Mouse (Mus musculus) gonadal fat pad, adult 2 months (tissue): ENCODE results near the gene Nek3. TPM values are rescaled to one million over a fixed set of nuclear protein-coding genes. Genes with fewer than 3 reads are reported as not detected.
"Not testable (repeated sequence)": the region's sequence is repeated elsewhere in the genome, so short reads cannot be mapped to it uniquely, and the experiment has no call there.

Experiments used
- DNase-seq: peaks from one replicate; pipeline ENCODE4 v3.0.0-alpha.2; 2012; ENCODE audit warnings: low read depth
- polyA plus RNA-seq: library from polyadenylated mRNA; depleted of rRNA; stranded (reverse); fragments of >200 nt; gene quantifications from 2 replicates; pipeline ENCODE4 v1.2.3, GENCODE M21; 2012; rRNA removed

Gene Nek3
- polyA plus RNA-seq, 1 experiment = 1.1 TPM

- DNase-seq = no peak
Measured at GRCm38 (mm10) chr8:22143764-22144491, 22.3 kb downstream of the Nek3 start.

- no peak for DNase-seq
Measured at GRCm38 (mm10) chr8:22142592-22142991, 23.6 kb downstream of the Nek3 start.

DNA sequence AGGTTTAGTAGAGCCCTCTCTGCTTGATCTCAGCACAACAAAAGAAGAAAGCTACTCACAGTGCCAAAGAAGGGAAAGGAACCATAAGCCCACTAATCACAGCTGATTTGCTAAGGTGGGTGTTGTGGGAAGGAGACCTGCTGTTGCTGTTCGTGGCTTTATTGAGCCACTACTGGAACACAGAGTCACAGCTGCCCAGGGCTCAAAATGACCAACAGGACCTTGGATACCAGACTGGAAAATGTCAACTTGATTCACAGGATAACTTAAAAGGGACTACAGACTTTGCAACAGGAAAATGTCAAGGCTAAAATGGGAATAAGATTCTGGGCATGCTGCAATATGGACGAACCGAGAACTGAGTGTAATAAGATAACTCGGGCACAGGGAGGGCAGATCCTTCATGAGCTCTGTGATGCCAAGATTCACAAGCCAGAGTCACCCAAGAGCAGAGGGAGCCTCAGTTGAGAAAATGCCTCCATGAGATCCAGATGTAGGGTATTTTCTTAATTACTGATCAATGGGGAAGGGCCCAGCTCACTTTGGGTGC lies 24.3 kb downstream of the Nek3 start:
- DNase-seq = no peak

GRCm38 (mm10) chr8:22136462-22136861 lies 29.8 kb downstream of the Nek3 start:
- DNase-seq = not testable (repeated sequence)

- no peak for DNase-seq
Measured at GRCm38 (mm10) chr8:22134750-22135135, 31.5 kb downstream of the Nek3 start.

DNA sequence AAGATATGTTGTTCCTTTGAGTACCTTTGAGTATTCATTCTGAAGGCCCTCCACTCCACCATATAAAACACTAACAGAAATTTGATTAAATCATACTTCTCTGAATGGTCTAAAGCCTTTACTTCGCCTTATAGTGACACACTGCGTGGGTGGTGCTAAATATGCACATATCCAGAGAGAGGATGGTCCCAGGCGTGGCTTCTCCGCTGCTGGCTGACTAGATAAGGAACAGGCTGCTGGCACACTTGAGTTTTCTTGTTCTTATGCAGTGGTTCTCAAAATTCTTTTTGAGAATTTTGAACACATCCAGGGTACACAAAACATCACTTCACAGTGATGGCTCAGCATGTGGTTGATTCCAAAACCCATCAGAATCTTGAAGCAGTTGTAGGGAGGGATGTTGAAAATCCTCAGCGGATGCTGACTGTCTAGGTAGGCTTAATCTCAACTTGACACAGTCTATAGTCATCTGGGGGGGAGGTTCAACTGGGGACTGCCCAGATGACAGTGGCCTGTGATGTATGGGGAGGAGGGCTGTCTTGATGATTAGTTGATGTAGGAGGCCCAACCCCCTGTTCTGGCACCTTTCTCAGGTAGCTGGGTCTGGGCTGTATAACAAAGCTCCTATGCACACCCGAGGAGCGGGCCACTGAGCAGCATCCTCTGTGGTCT lies 32.0 kb downstream of the Nek3 start:
- no peak for DNase-seq

DNA sequence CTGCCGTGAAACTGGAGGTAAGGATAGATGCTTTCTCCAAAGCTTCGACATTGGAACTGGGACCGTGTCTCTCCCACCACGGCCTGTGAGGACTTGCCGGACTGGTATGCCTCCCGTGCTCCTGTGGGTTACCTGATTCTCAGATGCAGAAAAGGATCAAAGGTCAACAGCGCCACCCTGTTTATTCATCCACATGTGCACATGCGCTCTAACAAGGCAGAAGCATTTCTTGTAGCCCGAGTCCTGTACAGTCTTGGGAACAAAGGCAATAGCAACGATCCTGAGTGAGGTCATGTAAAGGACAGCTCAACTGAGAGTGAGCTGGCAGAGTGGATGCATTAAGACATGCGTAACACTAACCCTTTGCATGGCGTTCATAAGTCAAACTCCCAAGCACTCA lies 34.2 kb downstream of the Nek3 start:
- no peak for DNase-seq

GRCm38 (mm10) chr8:22124220-22125152 lies 41.7 kb downstream of the Nek3 start, which contains the start of gene Nek5:
Nek5 (minus strand) TSS chr8:22125053.
- no peak for DNase-seq

DNA sequence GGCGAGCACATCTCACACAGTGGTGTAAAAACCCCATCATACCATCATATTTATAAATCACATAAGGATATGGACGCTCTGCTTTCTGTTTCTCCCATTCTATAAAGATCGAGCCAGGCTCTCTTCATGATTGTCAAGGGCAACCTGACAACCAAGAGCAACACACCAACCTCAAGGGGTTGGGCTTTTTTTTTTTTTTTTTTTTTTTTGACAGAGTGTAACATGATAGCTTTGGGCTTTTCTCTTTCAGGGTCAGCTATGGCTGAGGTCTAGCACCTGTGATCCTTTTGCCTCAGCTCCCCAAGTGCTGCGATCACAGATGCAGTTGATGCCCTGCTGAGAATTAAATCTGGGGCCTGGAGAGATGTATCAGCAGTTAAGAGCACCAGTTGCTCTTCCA lies 59.2 kb downstream of the Nek3 start:
- no peak for DNase-seq

- no peak for DNase-seq
Measured at GRCm38 (mm10) chr8:22091568-22091967, 74.7 kb downstream of the Nek3 start.

- no peak for DNase-seq
Measured at GRCm38 (mm10) chr8:22089226-22089625, 77.0 kb downstream of the Nek3 start.

DNA sequence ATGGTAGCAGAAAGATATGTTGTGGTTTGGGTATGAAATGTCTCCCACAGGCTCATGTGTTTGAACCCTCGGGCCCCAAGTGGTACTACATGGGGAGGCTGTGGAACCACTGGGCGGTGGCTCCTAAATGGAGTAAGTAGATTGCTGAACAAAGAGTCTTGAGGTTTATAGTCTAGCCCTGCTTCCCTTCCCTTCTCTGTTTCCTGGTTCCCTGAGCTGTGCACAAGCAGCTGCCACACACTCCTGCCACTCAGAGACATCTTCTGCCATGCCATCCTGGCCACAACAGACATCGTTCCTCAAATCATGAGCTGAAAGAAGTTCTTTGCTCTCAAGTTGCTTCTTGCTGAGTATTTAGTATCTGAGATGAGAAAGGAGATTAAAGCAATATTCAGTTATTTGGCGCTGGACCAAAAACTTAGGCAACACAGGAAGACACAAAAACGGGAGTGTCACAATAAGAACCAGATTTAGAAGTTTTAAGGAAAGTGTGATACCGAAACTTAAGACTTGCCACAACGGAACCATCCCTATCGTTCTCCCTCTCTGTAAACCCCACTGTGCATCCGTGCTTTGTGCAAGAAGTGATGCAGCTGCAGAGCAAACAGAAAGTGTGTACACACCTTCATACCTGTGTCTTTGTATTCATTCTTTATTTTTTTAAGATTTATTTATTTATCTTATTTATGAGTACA lies 86.8 kb downstream of the Nek3 start:
- no peak for DNase-seq

Other genes with a start within 250 kb of the Nek3 start
- gene Defb15, start 233.7 kb downstream of the Nek3 start, polyA plus RNA-seq = 377 and 400 TPM in 2 replicates
- not detected in 2 replicates for gene Defb35, start 228.1 kb downstream of the Nek3 start, polyA plus RNA-seq
- gene Defb13, start 219.7 kb downstream of the Nek3 start, polyA plus RNA-seq = 5.3 and 6.6 TPM in 2 replicates
- 0.14 and 0.20 TPM in 2 replicates for gene Fam90a1a, start 207.7 kb downstream of the Nek3 start, polyA plus RNA-seq
- 0.23 TPM in 1 of 2 replicates, not detected in the other for gene Ccdc70, start 196.7 kb downstream of the Nek3 start, polyA plus RNA-seq
- 0.09 and 0.18 TPM in 2 replicates for gene Atp7b, start 106.1 kb downstream of the Nek3 start, polyA plus RNA-seq
- gene Alg11, start 105.7 kb downstream of the Nek3 start, polyA plus RNA-seq = 6.8 and 8.6 TPM in 2 replicates
- 0.30 and 0.84 TPM in 2 replicates for gene Nek5, start 41.4 kb downstream of the Nek3 start, polyA plus RNA-seq
- gene Ckap2, start 19.4 kb upstream of the Nek3 start, polyA plus RNA-seq = 0.84 and 1.00 TPM in 2 replicates
- 9.2 and 10.3 TPM in 2 replicates for gene Vps36, start 26.4 kb upstream of the Nek3 start, polyA plus RNA-seq
- gene Thsd1, start 60.9 kb upstream of the Nek3 start, polyA plus RNA-seq = 4.2 and 4.6 TPM in 2 replicates
- not detected in 2 replicates for gene Tpte, start 117.0 kb upstream of the Nek3 start, polyA plus RNA-seq
- gene Slc25a15, start 232.2 kb upstream of the Nek3 start, polyA plus RNA-seq = 4.8 and 6.0 TPM in 2 replicates
- 4.7 and 5.0 TPM in 2 replicates for gene Mrps31, start 244.9 kb upstream of the Nek3 start, polyA plus RNA-seq